Mouse (Mus musculus): ENCODE measurements around the gene Stk32b. TPM values are rescaled to one million over a fixed set of nuclear protein-coding genes. Genes with fewer than 3 reads are reported as not detected.

Stk32b gene
- total and polyA plus RNA-seq, 2 experiments from 2014 or later, result 0.08 to 0.44 TPM

DNA sequence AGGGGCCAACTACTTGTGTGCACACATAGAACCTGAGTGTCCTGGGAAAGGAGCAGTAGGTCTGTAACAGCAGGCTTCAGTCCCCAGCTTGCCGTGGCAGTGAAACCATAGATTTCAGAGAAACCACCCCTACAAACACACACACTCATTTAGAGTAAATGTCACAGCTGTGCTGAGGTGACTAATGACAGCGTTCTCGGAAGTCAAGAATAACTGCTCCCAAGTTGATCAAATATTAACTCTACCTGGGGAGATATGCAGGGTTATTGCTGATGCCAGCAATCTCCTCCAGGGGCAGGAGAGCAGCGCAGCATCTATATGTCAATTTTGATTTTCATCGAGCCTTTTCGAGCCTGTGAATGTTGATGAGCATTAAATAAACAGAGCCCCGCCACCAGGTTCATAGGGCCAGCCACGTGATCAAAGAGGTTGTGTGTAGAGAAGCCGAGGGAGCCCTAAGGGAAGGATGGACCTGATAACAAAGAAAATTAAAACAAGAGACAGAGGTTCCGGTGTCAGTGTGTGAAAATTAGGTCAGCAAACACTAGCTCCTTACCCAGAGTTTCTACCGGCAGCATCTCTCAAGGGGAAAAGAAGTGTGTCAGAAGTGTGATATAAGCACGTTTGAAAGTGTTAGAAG, 210.0 kb downstream of the Stk32b start:
- Histone ChIP-seq H3K27me3 (ENCODE audit: control insufficient read depth, insufficient read depth, low read length) (no peaks in the 10 kb centered on the region), H3K9me3 (replicated peaks; ENCODE audit: control insufficient read depth, low read length) (no peaks in the 10 kb centered on the region), H3K27ac (ENCODE audit: low read depth) (no peak overlapping the region), H3K9ac (replicated peaks; ENCODE audit: low read depth, low read length) (no peak overlapping the region), H3K36me3 (replicated peaks; ENCODE audit: control insufficient read depth, insufficient read depth, low read length) (no peaks in the 10 kb centered on the region), H3K4me1 (ENCODE audit: control insufficient read depth, insufficient read depth) (0 out of 2 replicates have a peak, but pooled peaks cover 4% of the 10 kb centered on the region), H3K4me3 (ENCODE audit: low read depth, low read length) (no peak overlapping the region), H3K4me2 (ENCODE audit: low read depth, low read length) (no peak overlapping the region)
- TF ChIP-seq CTCF (IDR thresholded peaks at IDR 0.05; ENCODE audit: low read depth) (no peak), EP300 (IDR thresholded peaks at IDR 0.05; ENCODE audit: low read depth) (no peak)
- DNase-seq (ENCODE audit: low spot score) (no peak), ATAC-seq (ENCODE audit: insufficient read depth, low read depth) (no peak)
- 72% methylated on average over 12 of the region's 12 CpGs for WGBS

- Histone ChIP-seq H3K36me3 (replicated peaks; ENCODE audit: control insufficient read depth, insufficient read depth, low read length) (no peaks in the 10 kb centered on the region), H3K9me3 (replicated peaks; ENCODE audit: control insufficient read depth, low read length) (no peaks in the 10 kb centered on the region), H3K27ac (ENCODE audit: low read depth) (peak overlapping the region; percentile 3; the same call in 1 of the 2 replicates), H3K4me2 (ENCODE audit: low read depth, low read length) (no peak overlapping the region), H3K4me3 (ENCODE audit: low read depth, low read length) (no peak overlapping the region), H3K27me3 (ENCODE audit: control insufficient read depth, insufficient read depth, low read length) (no peaks in the 10 kb centered on the region), H3K9ac (replicated peaks; ENCODE audit: low read depth, low read length) (no peak overlapping the region), H3K4me1 (ENCODE audit: control insufficient read depth, insufficient read depth) (peaks cover 14% of the 10 kb centered on the region; the same call in 1 of the 2 replicates)
- DNase-seq (ENCODE audit: low spot score) (peak; percentile 28), ATAC-seq (ENCODE audit: insufficient read depth, low read depth) (peak; percentile 74)
- TF ChIP-seq EP300 (IDR thresholded peaks at IDR 0.05; ENCODE audit: low read depth), result no peak
- TF ChIP-seq CTCF (IDR thresholded peaks at IDR 0.05; ENCODE audit: low read depth), result no peak
- 25% methylated on average over 3 of the region's 3 CpGs for WGBS
These were observed 221.9 kb downstream of the Stk32b start for GRCm38 (mm10) chr5:37494984-37495476.

DNA sequence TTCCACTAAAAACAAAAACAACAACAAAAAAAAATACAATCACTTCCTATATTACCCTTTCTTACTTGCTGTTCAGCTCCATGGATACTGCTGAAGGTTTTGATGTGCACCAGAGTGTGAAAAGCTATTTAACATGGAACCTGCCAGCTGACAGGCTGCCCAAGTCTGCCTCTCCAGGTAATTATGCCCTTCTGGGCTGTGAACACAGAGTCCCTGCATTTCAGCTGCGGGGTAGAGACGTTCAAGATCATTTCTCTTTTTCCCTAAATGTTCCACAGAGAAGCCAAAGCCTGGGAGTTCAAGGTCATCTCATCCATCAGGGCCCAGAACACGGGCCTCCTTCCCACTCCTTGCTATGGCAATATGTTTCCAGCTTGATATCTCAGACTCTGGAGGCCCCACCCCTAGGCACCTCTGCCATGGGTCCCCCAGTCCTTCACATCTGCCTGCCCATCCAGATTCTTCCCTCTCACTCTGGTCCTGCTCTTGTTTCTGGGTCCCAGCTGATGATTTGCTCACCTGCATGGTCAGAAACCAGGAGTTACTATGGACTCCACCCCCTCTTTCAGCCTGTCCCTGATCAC, 244.9 kb downstream of the Stk32b start:
- H3K9me3 ChIP-seq (replicated peaks; ENCODE audit: control insufficient read depth, low read length), result no peaks in the 10 kb centered on the region
- no peak overlapping the region for H3K4me2 ChIP-seq (ENCODE audit: low read depth, low read length)
- H3K27me3 ChIP-seq (ENCODE audit: control insufficient read depth, insufficient read depth, low read length), result no peaks in the 10 kb centered on the region
- H3K4me3 ChIP-seq (ENCODE audit: low read depth, low read length), result no peak overlapping the region
- H3K9ac ChIP-seq (replicated peaks; ENCODE audit: low read depth, low read length), result no peak overlapping the region
- 73% methylated on average over 3 of the region's 3 CpGs for WGBS
- no peak for ATAC-seq (ENCODE audit: insufficient read depth, low read depth)
- DNase-seq (ENCODE audit: low spot score), result no peak
- H3K36me3 ChIP-seq (replicated peaks; ENCODE audit: control insufficient read depth, insufficient read depth, low read length), result no peaks in the 10 kb centered on the region
- H3K4me1 ChIP-seq (ENCODE audit: control insufficient read depth, insufficient read depth), result no peaks in the 10 kb centered on the region
- TF ChIP-seq EP300 (IDR thresholded peaks at IDR 0.05; ENCODE audit: low read depth), result no peak
- TF ChIP-seq CTCF (IDR thresholded peaks at IDR 0.05; ENCODE audit: low read depth), result no peak
- no peak overlapping the region for H3K27ac ChIP-seq (ENCODE audit: low read depth)

- no peak for TF ChIP-seq EP300 (IDR thresholded peaks at IDR 0.05; ENCODE audit: low read depth)
- no peak for TF ChIP-seq CTCF (IDR thresholded peaks at IDR 0.05; ENCODE audit: low read depth)
- 81% methylated on average over 4 of the region's 4 CpGs for WGBS
- H3K4me2 ChIP-seq (ENCODE audit: low read depth, low read length), result no peak overlapping the region
- no peak overlapping the region for H3K4me3 ChIP-seq (ENCODE audit: low read depth, low read length)
- no peak overlapping the region for H3K27ac ChIP-seq (ENCODE audit: low read depth)
- ATAC-seq (ENCODE audit: insufficient read depth, low read depth) (no peak), DNase-seq (ENCODE audit: low spot score) (no peak)
- H3K9ac ChIP-seq (replicated peaks; ENCODE audit: low read depth, low read length), result no peak overlapping the region
- no peaks in the 10 kb centered on the region for H3K9me3 ChIP-seq (replicated peaks; ENCODE audit: control insufficient read depth, low read length)
- H3K36me3 ChIP-seq (replicated peaks; ENCODE audit: control insufficient read depth, insufficient read depth, low read length), result no peaks in the 10 kb centered on the region
- no peaks in the 10 kb centered on the region for H3K27me3 ChIP-seq (ENCODE audit: control insufficient read depth, insufficient read depth, low read length)
- H3K4me1 ChIP-seq (ENCODE audit: control insufficient read depth, insufficient read depth), result no peaks in the 10 kb centered on the region
These were observed 245.4 kb downstream of the Stk32b start for GRCm38 (mm10) chr5:37471584-37471983.

DNA sequence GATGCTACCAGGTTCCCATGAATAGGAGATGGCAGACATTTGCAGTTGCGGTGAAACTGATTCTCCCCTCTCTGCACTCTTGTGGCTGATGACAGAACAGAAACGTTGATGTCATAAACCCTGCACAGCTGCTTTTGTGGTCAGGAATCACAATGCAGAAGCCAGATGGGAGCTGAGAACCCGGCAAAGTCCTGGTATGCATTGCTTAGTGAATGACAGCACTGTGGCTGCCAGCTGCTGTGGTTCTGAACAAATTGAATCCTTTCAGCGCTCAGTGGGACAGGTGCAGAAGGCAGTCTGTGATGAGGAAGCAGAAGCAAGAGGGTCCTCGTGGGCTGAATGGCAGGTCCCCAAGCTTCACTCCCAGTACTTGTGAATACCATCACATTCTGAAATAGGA, 247.9 kb downstream of the Stk32b start:
- Histone ChIP-seq H3K9ac (replicated peaks; ENCODE audit: low read depth, low read length) (no peak overlapping the region), H3K27me3 (ENCODE audit: control insufficient read depth, insufficient read depth, low read length) (no peaks in the 10 kb centered on the region), H3K4me2 (ENCODE audit: low read depth, low read length) (no peak overlapping the region), H3K36me3 (replicated peaks; ENCODE audit: control insufficient read depth, insufficient read depth, low read length) (no peaks in the 10 kb centered on the region), H3K27ac (ENCODE audit: low read depth) (no peak overlapping the region), H3K4me1 (ENCODE audit: control insufficient read depth, insufficient read depth) (no peaks in the 10 kb centered on the region), H3K9me3 (replicated peaks; ENCODE audit: control insufficient read depth, low read length) (no peaks in the 10 kb centered on the region), H3K4me3 (ENCODE audit: low read depth, low read length) (no peak overlapping the region)
- no peak for TF ChIP-seq EP300 (IDR thresholded peaks at IDR 0.05; ENCODE audit: low read depth)
- no peak for TF ChIP-seq CTCF (IDR thresholded peaks at IDR 0.05; ENCODE audit: low read depth)
- ATAC-seq (ENCODE audit: insufficient read depth, low read depth), result no peak
- WGBS, result 61% methylated on average over 5 of the region's 5 CpGs
- no peak for DNase-seq (ENCODE audit: low spot score)

All from heart, postnatal 0 days (tissue).